ENCODE assay signal across 8 mouse cellular contexts in the genomic region with DNA sequence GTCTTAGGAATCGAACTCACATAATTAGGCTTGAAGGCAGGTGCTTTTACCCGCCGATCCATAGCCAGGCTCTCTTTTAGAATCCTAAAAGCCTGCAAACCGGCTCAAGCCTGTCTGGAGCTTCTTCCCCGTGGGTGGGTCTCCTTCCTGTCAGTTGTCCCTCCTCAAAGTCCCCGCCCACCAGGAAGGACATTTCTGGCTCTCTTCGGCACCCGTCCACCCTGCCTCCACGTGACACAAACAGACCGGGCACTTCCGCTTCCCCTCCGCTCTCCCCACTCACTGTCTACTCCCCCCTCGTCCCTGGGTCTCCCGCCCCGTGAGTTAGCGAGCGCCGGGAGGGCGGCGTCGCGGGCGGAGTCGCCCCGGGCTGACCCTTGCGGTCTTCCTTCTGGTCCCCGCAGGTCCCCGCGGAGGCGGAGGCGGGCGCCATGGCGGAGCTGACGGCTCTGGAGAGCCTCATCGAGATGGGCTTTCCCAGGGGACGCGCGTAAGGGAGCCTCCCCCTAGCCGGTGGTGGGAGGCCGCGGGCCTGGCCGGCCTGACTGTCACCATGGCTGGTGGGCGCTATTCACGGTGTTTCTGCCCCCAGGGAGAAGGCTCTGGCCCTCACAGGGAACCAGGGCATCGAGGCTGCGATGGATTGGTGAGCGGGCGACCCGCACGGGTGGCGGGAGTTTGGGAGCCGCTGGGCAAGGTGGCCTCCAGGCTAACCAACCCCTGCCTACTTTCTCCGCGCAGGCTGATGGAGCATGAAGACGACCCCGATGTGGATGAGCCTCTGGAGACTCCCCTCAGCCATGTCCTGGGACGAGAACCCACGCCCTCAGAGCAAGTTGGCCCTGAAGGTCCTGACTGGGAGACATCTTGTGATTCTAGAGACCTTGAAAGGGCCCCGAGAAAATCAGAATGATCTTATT. TPM values are rescaled to one million over a fixed set of nuclear protein-coding genes. Genes with fewer than 3 reads are reported as not detected.
A peak's percentile ranks its signal among the peaks of the same experiment; 100 is the strongest.
DNase-seq lines count a peak whose midpoint lies in the region; ATAC-seq lines count a peak whose summit lies in the region.

A gene (plus strand): TSS at position 230 of the 920 bp plus-strand sequence.

- no peaks in the 10 kb centered on the region for H3K27me3 ChIP-seq in hindbrain, embryonic 16.5 days (replicated peaks; ENCODE audit: control insufficient read depth, insufficient read depth, low read length)

- 2% methylated on average over 59 of the region's 59 CpGs for WGBS in hindbrain, embryonic 16.5 days
- under 1% methylated on average over 54 of the region's 59 CpGs for WGBS in macrophage (ENCODE audit: missing documents)

- H3K4me2 ChIP-seq in hindbrain, embryonic 16.5 days (ENCODE audit: low read length): peak within 1 kb of the TSS; percentile 81

- peaks cover 11% of the 10 kb centered on the region for H3K4me1 ChIP-seq in hindbrain, embryonic 16.5 days (ENCODE audit: control insufficient read depth, insufficient read depth, low read depth, low read length)

- H3K9me3 ChIP-seq in hindbrain, embryonic 16.5 days (ENCODE audit: control insufficient read depth, low read length): no peaks in the 10 kb centered on the region

- H3K27ac ChIP-seq in hindbrain, embryonic 16.5 days (ENCODE audit: low read depth, low read length): peak within 1 kb of the TSS; percentile 76
- H3K27ac ChIP-seq in macrophage: peak within 1 kb of the TSS; percentile 69

- peak; percentile 97 for ATAC-seq in hindbrain, embryonic 16.5 days

- peaks cover 28% of the 10 kb centered on the region for H3K79me2 ChIP-seq in macrophage (ENCODE audit: inconsistent target)

- H3K4me3 ChIP-seq in hindbrain, embryonic 16.5 days (ENCODE audit: low read length): peak within 1 kb of the TSS; percentile 75
- peak within 1 kb of the TSS; percentile 55 for H3K4me3 ChIP-seq in macrophage (ENCODE audit: inconsistent target)

- DNase-seq in WW6 (ENCODE audit: low read depth, low spot score): peak; percentile 92
- DNase-seq in cerebellum, postnatal 4 days (ENCODE audit: low spot score in 2 of 2): peak; percentile 91 to 93
- peak; percentile 99 for DNase-seq in gastrocnemius, adult 18-20 months (ENCODE audit: low spot score)
- peak; percentile 98 to 99 for DNase-seq in left cerebral cortex, adult 18-20 months (ENCODE audit: low spot score in 2 of 2)
- peak; percentile 98 for DNase-seq in right cerebral cortex, adult 18-20 months
- DNase-seq in urinary bladder, postnatal 10 days (ENCODE audit: low spot score): peak; percentile 86

- peak within 1 kb of the TSS; percentile 86 for H3K9ac ChIP-seq in hindbrain, embryonic 16.5 days (ENCODE audit: low read depth, low read length)

- peaks cover 25% of the 10 kb centered on the region for H3K36me3 ChIP-seq in hindbrain, embryonic 16.5 days (ENCODE audit: control insufficient read depth, insufficient read depth, low read length)
- peaks cover 25% of the 10 kb centered on the region for H3K36me3 ChIP-seq in macrophage (ENCODE audit: inconsistent target)

RNA-seq across cellular contexts. Expression of the gene that starts here (rescaled TPM):
- total RNA-seq in gastrocnemius, adult 18-20 months (2021): 100 to 1,000 TPM; 204 to 206 TPM
- polyA plus RNA-seq in hindbrain, embryonic 16.5 days (2015; fragmentation: Nextera tagmentation; extraction: Ambion mirVana): 147 and 151 TPM in 2 replicates
- 10 to 100 TPM; 91.4 to 96.7 TPM for total RNA-seq in left cerebral cortex, adult 18-20 months (2021)
- total RNA-seq in macrophage (2018; cell fraction: chromatin; rRNA removed): 10 to 100 TPM; 31.9 to 81.1 (median 53.8) TPM
- total RNA-seq in macrophage (2018; cell fraction: cytosol; rRNA removed): 100 to 1,000 TPM; 126 to 188 (median 166) TPM
- total RNA-seq in macrophage (2018; cell fraction: nucleus; rRNA removed): 100 to 1,000 TPM in 2 of 26 experiments, 10 to 100 TPM in 24; 48.6 to 112 (median 76.6) TPM
- 160 to 383 TPM (median 167 TPM) in 3 replicates for polyA plus RNA-seq in macrophage (2018)

Comparison
In these comparisons a context has a peak if more than half of its experiments do, and no peak if none do; other contexts are left out.
1. Peak in every context shown above with its lines: DNase-seq, ATAC-seq, H3K4me3 ChIP-seq and H3K27ac ChIP-seq.